Mouse (Mus musculus): ENCODE data around the gene Chpf. TPM values are rescaled to one million over a fixed set of nuclear protein-coding genes. Genes with fewer than 3 reads are reported as not detected.

Chpf gene
- polyA plus RNA-seq (2015; fragmentation: Illumina TruSeq; extraction: RNeasy Lipid Tissue Mini Kit (QIAGEN cat#74804); ENCODE audit: insufficient read depth, low read depth, low replicate concordance): 8.8 TPM

GRCm38 (mm10) chr1:75478916-75479634, at the start of gene Chpf, which contains the start of gene Tmem198:
Gene Chpf, minus strand, starts transcription at chr1:75479307.
Gene Tmem198, plus strand, starts transcription at chr1:75479532.

GRCm38 (mm10) chr1:75521321-75522031, 42.4 kb upstream of the Chpf start, which contains the start of gene Stk11ip:
Gene Stk11ip, plus strand, starts transcription at chr1:75521529.

GRCm38 (mm10) chr1:75507006-75507405, 27.9 kb upstream of the Chpf start, which contains the start of gene Inha:
Gene Inha, plus strand, starts transcription at chr1:75507077.

GRCm38 (mm10) chr1:75505956-75506831, 27.1 kb upstream of the Chpf start, which contains the start of gene Obsl1:
Gene Obsl1, minus strand, starts transcription at chr1:75506452.

GRCm38 (mm10) chr1:75450314-75451005, 28.6 kb downstream of the Chpf start, which contains the start of gene Asic4:
Gene Asic4, plus strand, starts transcription at chr1:75450436.

GRCm38 (mm10) chr1:75435475-75436328, 43.4 kb downstream of the Chpf start, which contains the start of gene Gmppa:
Gene Gmppa, plus strand, starts transcription at chr1:75435930.

Other genes with a start within 250 kb of the Chpf start
- gene A630095N17Rik, start 247.2 kb downstream of the Chpf start, polyA plus RNA-seq (2015; fragmentation: Illumina TruSeq; extraction: RNeasy Lipid Tissue Mini Kit (QIAGEN cat#74804); ENCODE audit: insufficient read depth, low read depth, low replicate concordance): not detected
- 13.9 TPM for gene Dnajb2, start 242.9 kb downstream of the Chpf start, polyA plus RNA-seq (2015; fragmentation: Illumina TruSeq; extraction: RNeasy Lipid Tissue Mini Kit (QIAGEN cat#74804); ENCODE audit: insufficient read depth, low read depth, low replicate concordance)
- gene Ptprn, start 214.8 kb downstream of the Chpf start, polyA plus RNA-seq (2015; fragmentation: Illumina TruSeq; extraction: RNeasy Lipid Tissue Mini Kit (QIAGEN cat#74804); ENCODE audit: insufficient read depth, low read depth, low replicate concordance): 16.1 TPM
- gene Resp18, start 200.9 kb downstream of the Chpf start, polyA plus RNA-seq (2015; fragmentation: Illumina TruSeq; extraction: RNeasy Lipid Tissue Mini Kit (QIAGEN cat#74804); ENCODE audit: insufficient read depth, low read depth, low replicate concordance): 153 TPM
- gene Dnpep, start 161.3 kb downstream of the Chpf start, polyA plus RNA-seq (2015; fragmentation: Illumina TruSeq; extraction: RNeasy Lipid Tissue Mini Kit (QIAGEN cat#74804); ENCODE audit: insufficient read depth, low read depth, low replicate concordance): 22.2 TPM
- 10.5 TPM for gene Des, start 119.0 kb downstream of the Chpf start, polyA plus RNA-seq (2015; fragmentation: Illumina TruSeq; extraction: RNeasy Lipid Tissue Mini Kit (QIAGEN cat#74804); ENCODE audit: insufficient read depth, low read depth, low replicate concordance)
- 4.0 TPM for gene Speg, start 104.0 kb downstream of the Chpf start, polyA plus RNA-seq (2015; fragmentation: Illumina TruSeq; extraction: RNeasy Lipid Tissue Mini Kit (QIAGEN cat#74804); ENCODE audit: insufficient read depth, low read depth, low replicate concordance)
- gene Gmppa, start 43.4 kb downstream of the Chpf start, polyA plus RNA-seq (2015; fragmentation: Illumina TruSeq; extraction: RNeasy Lipid Tissue Mini Kit (QIAGEN cat#74804); ENCODE audit: insufficient read depth, low read depth, low replicate concordance): 102 TPM
- not detected for gene Asic4, start 28.9 kb downstream of the Chpf start, polyA plus RNA-seq (2015; fragmentation: Illumina TruSeq; extraction: RNeasy Lipid Tissue Mini Kit (QIAGEN cat#74804); ENCODE audit: insufficient read depth, low read depth, low replicate concordance)
- 0.55 TPM for gene Tmem198, start 225 bp upstream of the Chpf start, polyA plus RNA-seq (2015; fragmentation: Illumina TruSeq; extraction: RNeasy Lipid Tissue Mini Kit (QIAGEN cat#74804); ENCODE audit: insufficient read depth, low read depth, low replicate concordance)
- gene Obsl1, start 27.1 kb upstream of the Chpf start, polyA plus RNA-seq (2015; fragmentation: Illumina TruSeq; extraction: RNeasy Lipid Tissue Mini Kit (QIAGEN cat#74804); ENCODE audit: insufficient read depth, low read depth, low replicate concordance): 5.5 TPM
- 6.6 TPM for gene Inha, start 27.8 kb upstream of the Chpf start, polyA plus RNA-seq (2015; fragmentation: Illumina TruSeq; extraction: RNeasy Lipid Tissue Mini Kit (QIAGEN cat#74804); ENCODE audit: insufficient read depth, low read depth, low replicate concordance)
- 4.8 TPM for gene Stk11ip, start 42.2 kb upstream of the Chpf start, polyA plus RNA-seq (2015; fragmentation: Illumina TruSeq; extraction: RNeasy Lipid Tissue Mini Kit (QIAGEN cat#74804); ENCODE audit: insufficient read depth, low read depth, low replicate concordance)
- 6.9 TPM for gene Slc4a3, start 67.0 kb upstream of the Chpf start, polyA plus RNA-seq (2015; fragmentation: Illumina TruSeq; extraction: RNeasy Lipid Tissue Mini Kit (QIAGEN cat#74804); ENCODE audit: insufficient read depth, low read depth, low replicate concordance)

Data from pancreas, adult 10 weeks (tissue).